Mouse (Mus musculus) embryonic facial prominence, embryonic 12.5 days (tissue): ENCODE results near the gene Ppp6r2. TPM values are rescaled to one million over a fixed set of nuclear protein-coding genes. Genes with fewer than 3 reads are reported as not detected.

Experiments used
- ATAC-seq: fragments of 200-750 bp; cut with Nextera tagmentation; 2 replicates; pipeline ENCODE4 v1.8.0; 2017; ENCODE audit not compliant: insufficient number of reproducible peaks, insufficient read depth, low FRiP score, low TSS enrichment
- H3K27ac ChIP-seq: fragments of 300-500 bp; sonication (generic); 2 replicates; pipeline ENCODE4 v1.5.1; 2016; ENCODE audit warnings: mild to moderate bottlenecking
- H3K27me3 ChIP-seq: fragments of 300-500 bp; sonication (generic); 2 replicates; pipeline ENCODE4 v1.6.1; 2016; ENCODE audit warnings: mild to moderate bottlenecking, moderate library complexity
- H3K36me3 ChIP-seq: fragments of 300-500 bp; sonication (generic); 2 replicates; pipeline ENCODE4 v1.6.1; 2016; ENCODE audit warnings: mild to moderate bottlenecking
- H3K4me1 ChIP-seq: fragments of 300-500 bp; sonication (generic); 2 replicates; pipeline ENCODE4 v1.6.1; 2016
- H3K4me2 ChIP-seq: fragments of 300-500 bp; sonication (generic); replicated peaks from 2 replicates; pipeline ENCODE4 v1.6.1; 2016; ENCODE audit warnings: mild to moderate bottlenecking, moderate library complexity
- H3K4me3 ChIP-seq: fragments of 300-500 bp; sonication (generic); 2 replicates; pipeline ENCODE4 v1.5.1; 2016; ENCODE audit warnings: mild to moderate bottlenecking
- H3K9ac ChIP-seq: fragments of 300-500 bp; sonication (generic); 2 replicates; pipeline ENCODE4 v1.6.1; 2016; ENCODE audit warnings: mild to moderate bottlenecking, moderate library complexity
- H3K9me3 ChIP-seq: fragments of 300-500 bp; sonication (generic); 2 replicates; pipeline ENCODE4 v1.6.1; 2016; ENCODE audit warnings: mild to moderate bottlenecking, moderate library complexity
- WGBS: fragments of 180-500 bp; shearing (Covaris S2); methylation state at CpG from one replicate; pipeline ENCODE4 v1.1.7; 2016; 5-methylcytosine and 5-hydroxymethylcytosine counted together
- polyA plus RNA-seq: library from polyadenylated mRNA; unstranded; fragments of >200 nt; fragmentation: Nextera tagmentation; extraction: Ambion mirVana; gene quantifications from 2 replicates; pipeline ENCODE4 v1.2.1, GENCODE M21; 2016

Ppp6r2 gene
- polyA plus RNA-seq, 1 experiment from 2014 or later = 38.9 TPM

- no peaks in the 10 kb centered on the region for H3K9me3 ChIP-seq
- no peaks in the 10 kb centered on the region for H3K27me3 ChIP-seq
- H3K36me3 ChIP-seq = peaks cover 83% of the 10 kb centered on the region
- no peak overlapping the region for H3K9ac ChIP-seq
- H3K4me2 ChIP-seq = no peak overlapping the region
- WGBS = 87% methylated on average over 4 of the region's 4 CpGs
- H3K4me1 ChIP-seq = no peaks in the 10 kb centered on the region
- no peak overlapping the region for H3K4me3 ChIP-seq
- no peak overlapping the region for H3K27ac ChIP-seq
- ATAC-seq = no peak
Observed at GRCm38 (mm10) chr15:89277366-89277765, 66.0 kb downstream of the Ppp6r2 start.

GRCm38 (mm10) chr15:89282546-89282945 is 71.2 kb downstream of the Ppp6r2 start:
- H3K9me3 ChIP-seq = no peaks in the 10 kb centered on the region
- no peaks in the 10 kb centered on the region for H3K27me3 ChIP-seq
- H3K4me1 ChIP-seq = no peaks in the 10 kb centered on the region
- WGBS = 78% methylated on average over 6 of the region's 6 CpGs
- H3K27ac ChIP-seq = no peak overlapping the region
- no peak overlapping the region for H3K9ac ChIP-seq
- peaks cover 92% of the 10 kb centered on the region for H3K36me3 ChIP-seq
- H3K4me2 ChIP-seq = no peak overlapping the region
- no peak overlapping the region for H3K4me3 ChIP-seq
- ATAC-seq = no peak

GRCm38 (mm10) chr15:89284094-89284493 is 72.7 kb downstream of the Ppp6r2 start:
- H3K4me1 ChIP-seq = no peaks in the 10 kb centered on the region
- H3K4me3 ChIP-seq = no peak overlapping the region
- 90% methylated on average over 2 of the region's 2 CpGs for WGBS
- peaks cover 92% of the 10 kb centered on the region for H3K36me3 ChIP-seq
- no peaks in the 10 kb centered on the region for H3K27me3 ChIP-seq
- no peak overlapping the region for H3K4me2 ChIP-seq
- no peaks in the 10 kb centered on the region for H3K9me3 ChIP-seq
- no peak overlapping the region for H3K9ac ChIP-seq
- no peak overlapping the region for H3K27ac ChIP-seq
- ATAC-seq = no peak

GRCm38 (mm10) chr15:89285004-89285403 is 73.7 kb downstream of the Ppp6r2 start:
- peaks cover 92% of the 10 kb centered on the region for H3K36me3 ChIP-seq
- ATAC-seq = no peak
- H3K27ac ChIP-seq = no peak overlapping the region
- H3K4me2 ChIP-seq = no peak overlapping the region
- H3K4me1 ChIP-seq = no peaks in the 10 kb centered on the region
- no peak overlapping the region for H3K9ac ChIP-seq
- no peak overlapping the region for H3K4me3 ChIP-seq
- no peaks in the 10 kb centered on the region for H3K27me3 ChIP-seq
- no peaks in the 10 kb centered on the region for H3K9me3 ChIP-seq

- no peak overlapping the region for H3K4me2 ChIP-seq
- no peak for ATAC-seq
- WGBS = 97% methylated on average over 5 of the region's 5 CpGs
- no peak overlapping the region for H3K27ac ChIP-seq
- no peaks in the 10 kb centered on the region for H3K4me1 ChIP-seq
- H3K4me3 ChIP-seq = no peak overlapping the region
- no peaks in the 10 kb centered on the region for H3K27me3 ChIP-seq
- H3K9ac ChIP-seq = no peak overlapping the region
- peaks cover 92% of the 10 kb centered on the region for H3K36me3 ChIP-seq
- no peaks in the 10 kb centered on the region for H3K9me3 ChIP-seq
Observed at GRCm38 (mm10) chr15:89285478-89285877, 74.1 kb downstream of the Ppp6r2 start.

GRCm38 (mm10) chr15:89286114-89286513 is 74.8 kb downstream of the Ppp6r2 start:
- 69% methylated on average over 7 of the region's 7 CpGs for WGBS
- no peak overlapping the region for H3K4me2 ChIP-seq
- H3K9me3 ChIP-seq = no peaks in the 10 kb centered on the region
- no peaks in the 10 kb centered on the region for H3K4me1 ChIP-seq
- no peaks in the 10 kb centered on the region for H3K27me3 ChIP-seq
- no peak overlapping the region for H3K4me3 ChIP-seq
- no peak overlapping the region for H3K27ac ChIP-seq
- ATAC-seq = no peak
- H3K36me3 ChIP-seq = peaks cover 91% of the 10 kb centered on the region
- H3K9ac ChIP-seq = no peak overlapping the region

GRCm38 (mm10) chr15:89286582-89286981 is 75.2 kb downstream of the Ppp6r2 start:
- WGBS = 87% methylated on average over 5 of the region's 5 CpGs
- ATAC-seq = no peak
- Histone ChIP-seq H3K4me1 (no peaks in the 10 kb centered on the region), H3K27me3 (no peaks in the 10 kb centered on the region), H3K27ac (no peak overlapping the region), H3K4me3 (no peak overlapping the region), H3K9me3 (no peaks in the 10 kb centered on the region), H3K9ac (no peak overlapping the region), H3K36me3 (peaks cover 91% of the 10 kb centered on the region), H3K4me2 (no peak overlapping the region)

- Histone ChIP-seq H3K27me3 (no peaks in the 10 kb centered on the region), H3K9ac (no peak overlapping the region), H3K36me3 (peaks cover 91% of the 10 kb centered on the region), H3K9me3 (no peaks in the 10 kb centered on the region), H3K4me1 (no peaks in the 10 kb centered on the region), H3K4me2 (no peak overlapping the region), H3K4me3 (no peak overlapping the region), H3K27ac (no peak overlapping the region)
- WGBS = 90% methylated on average over 23 of the region's 23 CpGs
- 0 out of 2 replicates have a peak, but pooled peaks have one; percentile 16 for ATAC-seq
Observed at GRCm38 (mm10) chr15:89288227-89288767, 76.9 kb downstream of the Ppp6r2 start.

GRCm38 (mm10) chr15:89289455-89289854 is 78.1 kb downstream of the Ppp6r2 start:
- no peaks in the 10 kb centered on the region for H3K9me3 ChIP-seq
- no peak overlapping the region for H3K4me3 ChIP-seq
- H3K36me3 ChIP-seq = peaks cover 91% of the 10 kb centered on the region
- no peak overlapping the region for H3K9ac ChIP-seq
- H3K27me3 ChIP-seq = no peaks in the 10 kb centered on the region
- ATAC-seq = no peak
- no peak overlapping the region for H3K4me2 ChIP-seq
- no peak overlapping the region for H3K27ac ChIP-seq
- 94% methylated on average over 11 of the region's 11 CpGs for WGBS
- no peaks in the 10 kb centered on the region for H3K4me1 ChIP-seq

GRCm38 (mm10) chr15:89291521-89291920 is 80.2 kb downstream of the Ppp6r2 start:
- Histone ChIP-seq H3K4me1 (no peaks in the 10 kb centered on the region), H3K9ac (no peak overlapping the region), H3K9me3 (no peaks in the 10 kb centered on the region), H3K4me3 (no peak overlapping the region), H3K36me3 (peaks cover 94% of the 10 kb centered on the region), H3K27me3 (no peaks in the 10 kb centered on the region), H3K27ac (no peak overlapping the region), H3K4me2 (no peak overlapping the region)
- 88% methylated on average over 3 of the region's 3 CpGs for WGBS
- no peak for ATAC-seq

GRCm38 (mm10) chr15:89292795-89293194 is 81.4 kb downstream of the Ppp6r2 start:
- H3K9me3 ChIP-seq = no peaks in the 10 kb centered on the region
- H3K36me3 ChIP-seq = peaks cover 94% of the 10 kb centered on the region
- no peaks in the 10 kb centered on the region for H3K4me1 ChIP-seq
- WGBS = 88% methylated on average over 2 of the region's 2 CpGs
- H3K4me3 ChIP-seq = no peak overlapping the region
- H3K27ac ChIP-seq = no peak overlapping the region
- no peaks in the 10 kb centered on the region for H3K27me3 ChIP-seq
- H3K4me2 ChIP-seq = no peak overlapping the region
- ATAC-seq = no peak
- no peak overlapping the region for H3K9ac ChIP-seq

- H3K4me1 ChIP-seq = no peaks in the 10 kb centered on the region
- no peak overlapping the region for H3K4me2 ChIP-seq
- no peaks in the 10 kb centered on the region for H3K27me3 ChIP-seq
- no peaks in the 10 kb centered on the region for H3K9me3 ChIP-seq
- no peak overlapping the region for H3K4me3 ChIP-seq
- H3K36me3 ChIP-seq = peaks cover 90% of the 10 kb centered on the region
- H3K27ac ChIP-seq = no peak overlapping the region
- H3K9ac ChIP-seq = no peak overlapping the region
- no peak for ATAC-seq
- WGBS = 91% methylated on average over 10 of the region's 10 CpGs
Observed at GRCm38 (mm10) chr15:89293778-89294177, 82.4 kb downstream of the Ppp6r2 start.
